Mouse (Mus musculus): ENCODE measurements around the gene Gpatch2l. TPM values are rescaled to one million over a fixed set of nuclear protein-coding genes. Genes with fewer than 3 reads are reported as not detected.

Gene Gpatch2l
- total RNA-seq, 2 experiments from 2014 or later, result 35.8 to 37.2 TPM

- intact Hi-C loops (cut with DNase I), result no loop called here
- no peak for DNase-seq (ENCODE audit: low spot score in 2 of 2)
Observed at GRCm38 (mm10) chr12:86275731-86276130, 34.1 kb downstream of the Gpatch2l start.

- no peak for DNase-seq (ENCODE audit: low spot score in 2 of 2)
Observed at GRCm38 (mm10) chr12:86276463-86276862, 34.8 kb downstream of the Gpatch2l start.

GRCm38 (mm10) chr12:86276895-86277294 lies 35.2 kb downstream of the Gpatch2l start:
- intact Hi-C loops (cut with DNase I), result no loop called here
- peak; percentile 25 to 39 for DNase-seq (ENCODE audit: low spot score in 2 of 2)

More at GRCm38 (mm10) chr12:86276463-86276862, 34.8 kb downstream of the Gpatch2l start:
- intact Hi-C loops (cut with DNase I), result no loop called here

GRCm38 (mm10) chr12:86280000-86280399 lies 38.3 kb downstream of the Gpatch2l start:
- intact Hi-C loops (cut with DNase I), result no loop called here
- no peak for DNase-seq (ENCODE audit: low spot score in 2 of 2)

- DNase-seq (ENCODE audit: low spot score in 2 of 2), result no peak
- intact Hi-C loops (cut with DNase I), result no loop called here
Observed at GRCm38 (mm10) chr12:86285704-86286103, 44.0 kb downstream of the Gpatch2l start.

- no peak for DNase-seq (ENCODE audit: low spot score in 2 of 2)
- intact Hi-C loops (cut with DNase I), result no loop called here
Observed at GRCm38 (mm10) chr12:86297450-86297849, 55.8 kb downstream of the Gpatch2l start.

GRCm38 (mm10) chr12:86302973-86303372 lies 61.3 kb downstream of the Gpatch2l start:
- intact Hi-C loops (cut with DNase I), result no loop called here
- no peak for DNase-seq (ENCODE audit: low spot score in 2 of 2)

GRCm38 (mm10) chr12:86305045-86305444 lies 63.4 kb downstream of the Gpatch2l start:
- peak in 1 of 2 experiments; percentile 9 for DNase-seq (ENCODE audit: low spot score in 2 of 2)
- intact Hi-C loops (cut with DNase I), result no loop called here

GRCm38 (mm10) chr12:86305635-86306243 lies 64.1 kb downstream of the Gpatch2l start:
- DNase-seq (ENCODE audit: low spot score in 2 of 2), result no peak
- intact Hi-C loops (cut with DNase I), result no loop called here

GRCm38 (mm10) chr12:86309474-86309873 lies 67.8 kb downstream of the Gpatch2l start:
- no peak for DNase-seq (ENCODE audit: low spot score in 2 of 2)
- intact Hi-C loops (cut with DNase I), result no loop called here

- intact Hi-C loops (cut with DNase I), result no loop called here
- no peak for DNase-seq (ENCODE audit: low spot score in 2 of 2)
Observed at GRCm38 (mm10) chr12:86309902-86310301, 68.2 kb downstream of the Gpatch2l start.

GRCm38 (mm10) chr12:86320629-86321028 lies 79.0 kb downstream of the Gpatch2l start:
- intact Hi-C loops (cut with DNase I), result no loop called here
- DNase-seq (ENCODE audit: low spot score in 2 of 2), result no peak

- DNase-seq (ENCODE audit: low spot score in 2 of 2), result no peak
- intact Hi-C loops (cut with DNase I), result no loop called here
Observed at GRCm38 (mm10) chr12:86324297-86324696, 82.6 kb downstream of the Gpatch2l start.

- no peak for DNase-seq (ENCODE audit: low spot score in 2 of 2)
- intact Hi-C loops (cut with DNase I), result loop anchor here (10.0 kb wide), 1 partner anchor 285 kb away; no protein-coding TSS in a partner anchor
Observed at GRCm38 (mm10) chr12:86329813-86330212, 88.2 kb downstream of the Gpatch2l start.

- DNase-seq (ENCODE audit: low spot score in 2 of 2), result peak; percentile 5 to 14
- intact Hi-C loops (cut with DNase I), result loop anchor here (10.0 kb wide), 1 partner anchor 284 kb away; no protein-coding TSS in a partner anchor
Observed at GRCm38 (mm10) chr12:86330684-86331083, 89.0 kb downstream of the Gpatch2l start.

- no peak for DNase-seq (ENCODE audit: low spot score in 2 of 2)
- intact Hi-C loops (cut with DNase I), result loop anchor here (10.0 kb wide), 1 partner anchor 284 kb away; no protein-coding TSS in a partner anchor
Observed at GRCm38 (mm10) chr12:86331248-86331647, 89.6 kb downstream of the Gpatch2l start.

GRCm38 (mm10) chr12:86336209-86336608 lies 94.6 kb downstream of the Gpatch2l start:
- no peak for DNase-seq (ENCODE audit: low spot score in 2 of 2)
- intact Hi-C loops (cut with DNase I), result loop anchor here (10.0 kb wide), 1 partner anchor 279 kb away; no protein-coding TSS in a partner anchor

- DNase-seq (ENCODE audit: low spot score in 2 of 2), result no peak
- intact Hi-C loops (cut with DNase I), result loop anchor here (10.0 kb wide), 1 partner anchor 278 kb away; no protein-coding TSS in a partner anchor
Observed at GRCm38 (mm10) chr12:86336887-86337286, 95.2 kb downstream of the Gpatch2l start.

Measured in left cerebral cortex, postnatal 25 days (tissue).